Mouse (Mus musculus): ENCODE measurements at regions not wholly inside any gene's neighbourhood (a gene's known extent, or its start where the extent isn't known, plus 50 kb on each side); places are given as distances from the start of the nearest gene placed in this dataset.

DNA sequence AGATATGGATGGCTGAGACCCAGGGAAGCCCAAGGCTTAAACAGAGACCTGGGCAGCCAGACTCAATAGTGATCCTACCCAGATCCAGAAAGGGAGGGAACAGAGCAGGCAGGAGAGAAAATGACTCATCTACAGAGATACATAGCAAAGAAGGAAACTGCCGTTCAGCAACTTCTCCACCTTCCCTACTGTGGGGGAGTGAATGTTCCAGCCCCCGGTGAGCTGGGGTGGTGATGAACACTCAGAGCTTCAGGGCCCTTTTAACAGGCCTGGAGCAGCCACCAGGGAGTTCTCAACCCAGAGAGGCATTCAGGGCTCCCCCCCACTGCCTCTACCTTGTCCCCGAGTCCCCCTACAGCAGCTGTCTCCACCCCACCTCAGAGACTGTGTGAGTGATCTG lies 62.5 kb upstream of the Nectin1 start:
- Histone ChIP-seq H3K4me3 (replicated peaks; ENCODE audit: low read length) (no peak overlapping the region), H3K4me1 (replicated peaks; ENCODE audit: low read depth, low read length) (peaks cover 15% of the 10 kb centered on the region), H3K27me3 (ENCODE audit: insufficient read depth, low read length) (peaks cover 62% of the 10 kb centered on the region), H3K36me3 (ENCODE audit: insufficient read depth, low read length) (no peaks in the 10 kb centered on the region), H3K9me3 (ENCODE audit: low read length) (no peaks in the 10 kb centered on the region)
- TF ChIP-seq NANOG (IDR thresholded peaks at IDR 0.05; ENCODE audit: borderline replicate concordance, low read length) (no peak), POU5F1 (IDR thresholded peaks at IDR 0.05; ENCODE audit: borderline replicate concordance, low read length) (no peak), CTCF (conservative IDR thresholded peaks at IDR 0.05; ENCODE audit: low read length) (no peak)

DNA sequence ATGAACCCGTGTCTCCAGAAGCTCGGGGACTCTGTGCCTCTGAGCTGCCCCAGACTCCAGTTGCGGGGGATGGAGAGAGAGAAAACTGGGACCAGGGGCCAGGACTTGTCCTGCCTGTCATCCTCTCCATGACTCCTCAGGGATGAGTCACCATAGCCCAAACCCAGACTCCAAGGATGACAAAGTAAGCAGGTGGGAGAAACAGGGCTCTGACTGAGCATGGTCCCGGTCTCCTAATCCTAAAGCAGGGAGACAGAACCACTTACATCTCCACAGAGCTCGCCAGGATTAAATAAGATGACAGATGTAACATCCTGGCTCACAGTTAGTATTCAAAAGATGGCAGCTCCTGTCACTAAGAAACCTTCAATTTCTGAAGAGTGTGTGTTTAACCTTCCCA lies 61.7 kb upstream of the Nectin1 start:
- H3K4me1 ChIP-seq (replicated peaks; ENCODE audit: low read depth, low read length): peaks cover 15% of the 10 kb centered on the region
- H3K9me3 ChIP-seq (ENCODE audit: low read length): no peaks in the 10 kb centered on the region
- H3K4me3 ChIP-seq (replicated peaks; ENCODE audit: low read length): no peak overlapping the region
- TF ChIP-seq CTCF (conservative IDR thresholded peaks at IDR 0.05; ENCODE audit: low read length) (no peak), NANOG (IDR thresholded peaks at IDR 0.05; ENCODE audit: borderline replicate concordance, low read length) (no peak)
- peaks cover 58% of the 10 kb centered on the region for H3K27me3 ChIP-seq (ENCODE audit: insufficient read depth, low read length)
- H3K36me3 ChIP-seq (ENCODE audit: insufficient read depth, low read length): no peaks in the 10 kb centered on the region

DNA sequence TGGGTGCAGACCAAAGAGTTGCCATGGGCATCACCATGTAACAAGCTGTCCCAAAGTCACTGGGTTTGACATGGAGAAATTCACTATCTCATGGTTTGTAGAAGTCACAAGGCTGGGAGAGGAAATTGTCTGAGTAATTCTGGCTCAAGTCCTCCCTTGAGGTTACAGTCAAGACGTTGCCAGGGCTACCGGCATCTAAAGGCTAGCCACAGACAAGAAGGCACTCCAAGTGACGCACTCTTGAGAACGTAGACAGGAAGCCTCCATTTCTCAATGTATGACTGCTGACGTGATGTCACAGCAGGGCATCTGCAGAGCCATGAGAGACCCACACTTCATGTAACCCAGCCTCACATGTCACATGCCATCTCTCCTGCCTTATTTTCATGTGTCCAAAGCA lies 59.2 kb upstream of the Nectin1 start:
- Histone ChIP-seq H3K4me3 (replicated peaks; ENCODE audit: low read length) (no peak overlapping the region), H3K36me3 (ENCODE audit: insufficient read depth, low read length) (no peaks in the 10 kb centered on the region), H3K27me3 (ENCODE audit: insufficient read depth, low read length) (peaks cover 44% of the 10 kb centered on the region), H3K4me1 (replicated peaks; ENCODE audit: low read depth, low read length) (peaks cover 4% of the 10 kb centered on the region), H3K9me3 (ENCODE audit: low read length) (no peaks in the 10 kb centered on the region)
- TF ChIP-seq CTCF (conservative IDR thresholded peaks at IDR 0.05; ENCODE audit: low read length): no peak
- TF ChIP-seq NANOG (IDR thresholded peaks at IDR 0.05; ENCODE audit: borderline replicate concordance, low read length): no peak
- no peak for TF ChIP-seq POU5F1 (IDR thresholded peaks at IDR 0.05; ENCODE audit: borderline replicate concordance, low read length)

DNA sequence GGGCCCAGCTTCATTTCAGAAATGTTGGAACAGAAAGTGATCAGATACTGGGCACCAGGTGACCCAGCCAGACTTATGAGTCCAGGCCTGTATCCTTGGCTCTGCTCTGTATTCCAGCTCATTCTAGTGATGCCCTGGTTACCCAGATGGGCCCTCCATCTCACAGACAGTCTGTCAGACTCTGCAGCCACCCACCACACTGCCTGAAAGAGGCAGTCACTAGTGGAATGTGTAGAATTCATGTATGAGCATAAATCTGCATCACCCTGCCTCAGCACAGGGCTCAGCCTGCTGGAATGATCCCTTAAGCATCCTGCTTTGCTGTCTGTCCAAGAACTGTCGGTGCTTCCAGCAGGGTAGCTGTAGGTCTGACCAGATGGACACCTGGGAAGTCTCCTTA lies 51.8 kb upstream of the Nectin1 start:
- H3K4me3 ChIP-seq (replicated peaks; ENCODE audit: low read length): no peak overlapping the region
- H3K9me3 ChIP-seq (ENCODE audit: low read length): no peaks in the 10 kb centered on the region
- H3K4me1 ChIP-seq (replicated peaks; ENCODE audit: low read depth, low read length): 0 out of 2 replicates have a peak, but pooled peaks cover 3% of the 10 kb centered on the region
- TF ChIP-seq POU5F1 (IDR thresholded peaks at IDR 0.05; ENCODE audit: borderline replicate concordance, low read length) (no peak), CTCF (conservative IDR thresholded peaks at IDR 0.05; ENCODE audit: low read length) (no peak), NANOG (IDR thresholded peaks at IDR 0.05; ENCODE audit: borderline replicate concordance, low read length) (no peak)
- H3K27me3 ChIP-seq (ENCODE audit: insufficient read depth, low read length): peaks cover 47% of the 10 kb centered on the region
- no peaks in the 10 kb centered on the region for H3K36me3 ChIP-seq (ENCODE audit: insufficient read depth, low read length)

DNA sequence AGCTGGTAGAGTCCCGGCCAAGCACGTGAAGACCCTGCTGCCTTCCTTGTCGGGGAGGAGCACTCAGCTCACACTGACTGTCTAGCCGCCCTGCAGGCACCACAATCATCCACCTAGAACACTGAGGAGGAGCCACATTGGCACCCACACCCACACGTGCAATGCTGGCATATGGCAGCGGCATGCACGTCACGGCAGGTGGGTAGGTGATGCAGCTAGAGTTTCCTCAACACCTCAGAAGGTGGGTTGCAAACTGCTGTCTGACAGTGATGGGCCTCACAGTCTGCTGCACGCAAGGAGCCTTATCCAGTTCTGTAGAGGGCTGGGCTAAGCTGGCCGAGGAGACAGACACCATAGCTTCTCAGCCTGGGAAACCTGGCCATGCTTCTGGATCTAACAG lies 51.2 kb upstream of the Nectin1 start:
- TF ChIP-seq NANOG (IDR thresholded peaks at IDR 0.05; ENCODE audit: borderline replicate concordance, low read length) (no peak), CTCF (conservative IDR thresholded peaks at IDR 0.05; ENCODE audit: low read length) (no peak), POU5F1 (IDR thresholded peaks at IDR 0.05; ENCODE audit: borderline replicate concordance, low read length) (no peak)
- no peaks in the 10 kb centered on the region for H3K9me3 ChIP-seq (ENCODE audit: low read length)
- peaks cover 47% of the 10 kb centered on the region for H3K27me3 ChIP-seq (ENCODE audit: insufficient read depth, low read length)
- H3K4me1 ChIP-seq (replicated peaks; ENCODE audit: low read depth, low read length): peaks cover 8% of the 10 kb centered on the region
- H3K4me3 ChIP-seq (replicated peaks; ENCODE audit: low read length): no peak overlapping the region
- no peaks in the 10 kb centered on the region for H3K36me3 ChIP-seq (ENCODE audit: insufficient read depth, low read length)
